Mouse (Mus musculus): ENCODE data around the gene Gpc1. TPM values are rescaled to one million over a fixed set of nuclear protein-coding genes. Genes with fewer than 3 reads are reported as not detected.

Gpc1 gene
- polyA plus RNA-seq, 1 experiment from 2014 or later = 14.5 TPM

GRCm38 (mm10) chr1:92815100-92815499, 16.3 kb upstream of the Gpc1 start:
- no peak for ATAC-seq (replicated peaks; ENCODE audit: low FRiP score)
- 81% methylated on average over 9 of the region's 9 CpGs for WGBS

GRCm38 (mm10) chr1:92815756-92816294, 15.6 kb upstream of the Gpc1 start:
- Histone ChIP-seq H3K4me2 (no peak overlapping the region), H3K36me3 (ENCODE audit: control insufficient read depth, insufficient read depth, low read length) (no peaks in the 10 kb centered on the region), H3K9me3 (ENCODE audit: control insufficient read depth, low read length) (no peaks in the 10 kb centered on the region), H3K4me1 (replicated peaks; ENCODE audit: control insufficient read depth, insufficient read depth, low read length) (no peaks in the 10 kb centered on the region), H3K9ac (ENCODE audit: low read depth, low read length) (no peak overlapping the region), H3K27ac (ENCODE audit: low read depth, low read length) (no peak overlapping the region), H3K27me3 (replicated peaks; ENCODE audit: control insufficient read depth, insufficient read depth, low read length) (no peaks in the 10 kb centered on the region), H3K4me3 (ENCODE audit: low read depth, low read length) (no peak overlapping the region)
- DNase-seq (ENCODE audit: low spot score) = no peak
- no peak for ATAC-seq (replicated peaks; ENCODE audit: low FRiP score)
- WGBS = 67% methylated on average over 5 of the region's 5 CpGs

More at GRCm38 (mm10) chr1:92815100-92815499, 16.3 kb upstream of the Gpc1 start:
- Histone ChIP-seq H3K4me1 (replicated peaks; ENCODE audit: control insufficient read depth, insufficient read depth, low read length) (no peaks in the 10 kb centered on the region), H3K4me3 (ENCODE audit: low read depth, low read length) (no peak overlapping the region), H3K36me3 (ENCODE audit: control insufficient read depth, insufficient read depth, low read length) (no peaks in the 10 kb centered on the region), H3K27ac (ENCODE audit: low read depth, low read length) (no peak overlapping the region), H3K9me3 (ENCODE audit: control insufficient read depth, low read length) (no peaks in the 10 kb centered on the region), H3K9ac (ENCODE audit: low read depth, low read length) (no peak overlapping the region), H3K4me2 (no peak overlapping the region), H3K27me3 (replicated peaks; ENCODE audit: control insufficient read depth, insufficient read depth, low read length) (no peaks in the 10 kb centered on the region)
- DNase-seq (ENCODE audit: low spot score) = no peak

GRCm38 (mm10) chr1:92830626-92831187, 738 bp upstream of the Gpc1 start:
- peaks cover 45% of the 10 kb centered on the region for H3K27me3 ChIP-seq (replicated peaks; ENCODE audit: control insufficient read depth, insufficient read depth, low read length)
- peak overlapping the region; percentile 60 for H3K4me3 ChIP-seq (ENCODE audit: low read depth, low read length)

GRCm38 (mm10) chr1:92832011-92833010, 866 bp downstream of the Gpc1 start:
- H3K9ac ChIP-seq (ENCODE audit: low read depth, low read length) = peak overlapping the region; percentile 62
- DNase-seq (ENCODE audit: low spot score) = peak; percentile 69
- peaks cover 7% of the 10 kb centered on the region; the same call in 1 of the 2 replicates for H3K4me1 ChIP-seq (replicated peaks; ENCODE audit: control insufficient read depth, insufficient read depth, low read length)
- H3K27me3 ChIP-seq (replicated peaks; ENCODE audit: control insufficient read depth, insufficient read depth, low read length) = peaks cover 45% of the 10 kb centered on the region
- H3K36me3 ChIP-seq (ENCODE audit: control insufficient read depth, insufficient read depth, low read length) = no peaks in the 10 kb centered on the region
- peak; percentile 8; the same call in 1 of the 2 replicates for ATAC-seq (replicated peaks; ENCODE audit: low FRiP score)
- H3K27ac ChIP-seq (ENCODE audit: low read depth, low read length) = peak overlapping the region; percentile 19
- no peaks in the 10 kb centered on the region for H3K9me3 ChIP-seq (ENCODE audit: control insufficient read depth, low read length)
- peak overlapping the region; percentile 60 for H3K4me3 ChIP-seq (ENCODE audit: low read depth, low read length)
- peak overlapping the region; percentile 79 for H3K4me2 ChIP-seq
- 4% methylated on average over 62 of the region's 62 CpGs for WGBS

More at GRCm38 (mm10) chr1:92830626-92831187, 738 bp upstream of the Gpc1 start:
- DNase-seq (ENCODE audit: low spot score) (no peak), ATAC-seq (replicated peaks; ENCODE audit: low FRiP score) (no peak)
- peak overlapping the region; percentile 79 for H3K4me2 ChIP-seq
- H3K9me3 ChIP-seq (ENCODE audit: control insufficient read depth, low read length) = no peaks in the 10 kb centered on the region
- H3K9ac ChIP-seq (ENCODE audit: low read depth, low read length) = no peak overlapping the region
- no peak overlapping the region for H3K27ac ChIP-seq (ENCODE audit: low read depth, low read length)
- H3K4me1 ChIP-seq (replicated peaks; ENCODE audit: control insufficient read depth, insufficient read depth, low read length) = peaks cover 7% of the 10 kb centered on the region; the same call in 1 of the 2 replicates
- H3K36me3 ChIP-seq (ENCODE audit: control insufficient read depth, insufficient read depth, low read length) = no peaks in the 10 kb centered on the region
- 10% methylated on average over 13 of the region's 13 CpGs for WGBS

GRCm38 (mm10) chr1:92833987-92834706, 2.7 kb downstream of the Gpc1 start:
- WGBS = 54% methylated on average over 7 of the region's 7 CpGs

GRCm38 (mm10) chr1:92837931-92838833, 6.7 kb downstream of the Gpc1 start:
- DNase-seq (ENCODE audit: low spot score) (no peak), ATAC-seq (replicated peaks; ENCODE audit: low FRiP score) (no peak)
- Histone ChIP-seq H3K4me1 (replicated peaks; ENCODE audit: control insufficient read depth, insufficient read depth, low read length) (no peaks in the 10 kb centered on the region), H3K9ac (ENCODE audit: low read depth, low read length) (no peak overlapping the region), H3K9me3 (ENCODE audit: control insufficient read depth, low read length) (no peaks in the 10 kb centered on the region), H3K4me2 (no peak overlapping the region), H3K27ac (ENCODE audit: low read depth, low read length) (no peak overlapping the region), H3K36me3 (ENCODE audit: control insufficient read depth, insufficient read depth, low read length) (no peaks in the 10 kb centered on the region), H3K27me3 (replicated peaks; ENCODE audit: control insufficient read depth, insufficient read depth, low read length) (peaks cover 12% of the 10 kb centered on the region), H3K4me3 (ENCODE audit: low read depth, low read length) (no peak overlapping the region)
- 80% methylated on average over 14 of the region's 14 CpGs for WGBS

More at GRCm38 (mm10) chr1:92833987-92834706, 2.7 kb downstream of the Gpc1 start:
- peaks cover 7% of the 10 kb centered on the region; the same call in 1 of the 2 replicates for H3K4me1 ChIP-seq (replicated peaks; ENCODE audit: control insufficient read depth, insufficient read depth, low read length)
- no peak overlapping the region for H3K9ac ChIP-seq (ENCODE audit: low read depth, low read length)
- H3K4me3 ChIP-seq (ENCODE audit: low read depth, low read length) = no peak overlapping the region
- ATAC-seq (replicated peaks; ENCODE audit: low FRiP score) = no peak
- H3K27ac ChIP-seq (ENCODE audit: low read depth, low read length) = no peak overlapping the region
- H3K4me2 ChIP-seq = no peak overlapping the region; the same call in 1 of the 2 replicates
- H3K36me3 ChIP-seq (ENCODE audit: control insufficient read depth, insufficient read depth, low read length) = no peaks in the 10 kb centered on the region
- H3K27me3 ChIP-seq (replicated peaks; ENCODE audit: control insufficient read depth, insufficient read depth, low read length) = peaks cover 42% of the 10 kb centered on the region
- no peaks in the 10 kb centered on the region for H3K9me3 ChIP-seq (ENCODE audit: control insufficient read depth, low read length)
- DNase-seq (ENCODE audit: low spot score) = peak; percentile 63

GRCm38 (mm10) chr1:92839211-92839610, 7.8 kb downstream of the Gpc1 start:
- 82% methylated on average over 7 of the region's 7 CpGs for WGBS
- H3K27me3 ChIP-seq (replicated peaks; ENCODE audit: control insufficient read depth, insufficient read depth, low read length) = peaks cover 3% of the 10 kb centered on the region; the same call in 1 of the 2 replicates

More at GRCm38 (mm10) chr1:92839211-92839610, 7.8 kb downstream of the Gpc1 start:
- ATAC-seq (replicated peaks; ENCODE audit: low FRiP score) = no peak
- no peaks in the 10 kb centered on the region for H3K36me3 ChIP-seq (ENCODE audit: control insufficient read depth, insufficient read depth, low read length)
- no peak overlapping the region for H3K4me2 ChIP-seq
- no peak overlapping the region for H3K9ac ChIP-seq (ENCODE audit: low read depth, low read length)
- no peaks in the 10 kb centered on the region for H3K4me1 ChIP-seq (replicated peaks; ENCODE audit: control insufficient read depth, insufficient read depth, low read length)
- no peak overlapping the region for H3K4me3 ChIP-seq (ENCODE audit: low read depth, low read length)
- no peak overlapping the region for H3K27ac ChIP-seq (ENCODE audit: low read depth, low read length)
- H3K9me3 ChIP-seq (ENCODE audit: control insufficient read depth, low read length) = no peaks in the 10 kb centered on the region
- DNase-seq (ENCODE audit: low spot score) = no peak

Measured in liver, embryonic 11.5 days (tissue).